Mouse (Mus musculus): ENCODE measurements around the gene Serpinb7. TPM values are rescaled to one million over a fixed set of nuclear protein-coding genes. Genes with fewer than 3 reads are reported as not detected.

Serpinb7 gene
- total RNA-seq, 2 experiments from 2014 or later = not detected

DNA sequence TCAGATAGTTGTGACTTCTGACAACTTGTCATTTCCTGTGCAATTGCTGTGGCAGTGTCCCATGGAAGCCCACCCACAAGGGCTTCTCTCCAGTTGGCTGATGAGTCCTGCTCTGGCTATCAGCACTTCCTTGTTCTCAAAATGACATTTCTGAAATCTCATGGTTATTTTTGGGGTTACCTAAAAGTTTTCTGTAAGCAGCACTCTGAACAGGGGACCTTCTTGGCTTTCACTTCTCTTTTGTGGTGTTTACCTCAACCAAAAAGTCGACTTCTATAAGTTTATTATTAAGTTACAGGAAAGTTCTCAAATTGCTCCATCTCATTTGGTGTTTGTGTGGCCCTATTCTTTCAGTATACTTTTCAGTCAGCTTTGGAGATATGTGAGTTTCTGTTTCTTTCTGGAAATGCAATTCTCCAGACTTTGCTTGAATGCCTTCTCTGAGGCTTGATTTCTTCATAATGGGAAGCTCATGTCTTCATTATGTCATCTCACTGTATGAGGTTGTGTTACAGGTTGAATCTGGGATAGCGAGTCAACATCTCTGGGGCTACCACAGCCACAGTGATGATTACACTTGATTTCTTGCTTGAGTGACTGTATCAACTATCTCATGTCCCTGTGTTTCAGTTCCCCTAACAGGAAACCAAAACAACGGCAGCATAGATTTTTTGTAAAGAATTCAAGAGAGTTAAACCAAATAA, 47.9 kb downstream of the Serpinb7 start:
- intact Hi-C loops (cut with DNase I) = no loop called here
- DNase-seq (ENCODE audit: low spot score in 2 of 2) = no peak

DNA sequence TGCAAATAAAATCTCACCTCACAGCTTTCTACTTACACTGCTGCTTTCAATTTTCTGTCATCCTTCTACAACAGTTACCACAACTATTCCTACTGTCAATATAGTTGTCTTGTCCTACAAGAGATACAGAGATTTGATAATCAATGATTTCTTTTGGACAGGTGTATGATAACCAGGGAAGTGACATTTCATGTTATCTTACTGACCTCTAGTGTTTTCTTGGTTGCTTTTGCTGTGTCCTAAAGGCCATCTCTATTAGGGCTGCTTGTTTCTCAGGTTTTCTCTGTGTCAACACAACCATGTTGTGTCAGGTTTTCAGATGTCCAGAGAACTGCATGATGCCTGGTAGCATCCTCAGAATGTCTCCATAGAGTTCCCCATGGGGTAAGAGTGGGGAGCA, 80.5 kb downstream of the Serpinb7 start:
- intact Hi-C loops (cut with DNase I) = loop anchor here (5.0 kb wide), 4 partner anchors 82 to 468 kb away; no protein-coding TSS in a partner anchor
- no peak for DNase-seq (ENCODE audit: low spot score in 2 of 2)

DNA sequence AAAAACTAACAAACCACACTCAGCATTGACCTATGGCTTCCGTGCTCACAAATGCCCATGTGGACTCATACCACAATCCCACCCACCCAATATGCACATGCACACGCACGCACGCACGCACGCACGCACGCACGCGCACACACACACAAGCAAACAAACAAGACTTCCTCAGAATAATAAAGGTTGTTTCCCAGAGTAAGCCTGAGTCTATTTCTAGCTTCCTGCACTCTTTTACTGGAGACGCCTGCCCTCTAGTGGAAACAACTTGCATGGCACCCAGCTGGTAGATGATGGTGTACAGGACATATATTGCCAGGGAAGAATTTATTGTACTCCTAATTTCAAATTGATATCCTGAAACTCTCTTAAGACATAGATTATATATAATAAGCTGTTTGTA, 82.0 kb downstream of the Serpinb7 start:
- peak; percentile 90 to 92 for DNase-seq (ENCODE audit: low spot score in 2 of 2)
- intact Hi-C loops (cut with DNase I) = loop anchor here (5.0 kb wide), 4 partner anchors 81 to 469 kb away; no protein-coding TSS in a partner anchor

DNA sequence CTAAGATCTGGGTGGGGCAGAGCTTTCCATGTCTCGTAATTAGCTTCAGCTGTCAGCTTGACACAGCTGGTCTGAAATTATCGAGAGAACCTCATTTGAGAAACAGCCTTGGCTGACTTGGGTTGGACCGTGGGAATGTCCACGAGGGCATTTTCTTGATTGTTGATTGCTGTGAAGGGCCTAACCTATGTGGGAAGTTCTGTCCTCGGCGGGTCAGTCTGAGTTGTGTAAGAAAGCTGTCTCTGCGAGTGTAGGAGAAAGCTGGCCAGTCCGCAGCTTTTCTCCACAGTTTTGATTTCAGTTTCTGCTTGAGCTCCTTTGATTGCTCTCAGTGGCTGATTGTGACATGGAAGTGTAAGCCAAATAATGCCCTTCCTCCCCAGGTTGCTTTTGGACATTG, 90.1 kb downstream of the Serpinb7 start:
- intact Hi-C loops (cut with DNase I) = no loop called here
- DNase-seq (ENCODE audit: low spot score in 2 of 2) = no peak

DNA sequence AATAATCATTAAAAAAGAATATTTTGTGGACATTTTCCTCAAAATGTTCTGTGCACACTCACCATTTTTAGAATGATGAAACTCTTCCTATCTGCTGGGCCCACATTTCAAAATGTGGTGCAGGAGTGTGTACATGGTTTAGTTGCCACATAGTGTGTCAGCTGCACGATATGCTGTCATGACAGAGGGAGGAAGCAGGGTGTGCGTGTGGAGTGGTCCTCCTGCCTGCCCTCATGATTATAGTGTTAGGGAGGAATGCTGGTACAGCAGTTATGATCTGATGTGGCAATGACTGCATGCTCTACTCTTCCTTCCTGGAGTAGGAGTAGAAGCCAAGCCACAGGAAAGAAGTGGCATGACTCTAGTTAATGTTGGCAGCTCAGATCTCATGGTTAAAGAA, 97.3 kb downstream of the Serpinb7 start:
- DNase-seq (ENCODE audit: low spot score in 2 of 2) = no peak
- intact Hi-C loops (cut with DNase I) = no loop called here

DNA sequence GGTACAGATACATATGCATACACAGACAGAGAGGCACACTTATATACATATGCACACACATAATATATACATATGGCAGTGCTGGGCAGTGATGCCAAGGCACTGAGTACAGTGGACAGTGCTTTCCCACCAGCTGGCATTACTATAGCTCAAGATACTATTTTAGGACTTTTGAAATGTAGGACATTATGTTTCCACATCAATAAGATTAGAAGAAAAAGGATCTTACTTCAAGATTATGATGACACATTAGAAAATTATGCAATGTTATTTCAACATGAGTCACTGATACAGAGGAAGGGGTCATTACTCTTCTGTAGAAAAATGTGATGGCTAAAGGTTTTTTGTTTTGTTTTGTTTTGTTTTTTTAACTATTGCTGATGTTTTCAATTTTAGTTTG, 102.6 kb downstream of the Serpinb7 start:
- no peak for DNase-seq (ENCODE audit: low spot score in 2 of 2)

More for the DNA sequence above, 102.6 kb downstream of the Serpinb7 start:
- intact Hi-C loops (cut with DNase I) = no loop called here

Other genes with a start within 250 kb of the Serpinb7 start
- not detected for gene Serpinb3b, start 121.3 kb upstream of the Serpinb7 start, total RNA-seq (2021)
- gene Serpinb3c, start 121.3 kb upstream of the Serpinb7 start, total RNA-seq (2021) = not detected
- not detected for gene Serpinb11, start 38.5 kb upstream of the Serpinb7 start, total RNA-seq (2021)
- under 1 TPM in 1 of 2 experiments, not detected in 1; 0.38 TPM for gene Serpinb2, start 111.8 kb downstream of the Serpinb7 start, total RNA-seq (2021)
- 1 to 10 TPM; 8.3 to 9.9 TPM for gene Serpinb8, start 190.4 kb downstream of the Serpinb7 start, total RNA-seq (2021)